Mouse (Mus musculus) cerebellum, adult 2 months (tissue): ENCODE data around the gene Msmp.

ENCODE experiments used
- CTCF ChIP-seq: fragments of 200-500 bp; IDR thresholded peaks from 2 replicates; pipeline ENCODE4 v1.5.1; 2011; ENCODE audit warnings: low read depth, mild to moderate bottlenecking, control low read depth, low read length, moderate library complexity, borderline replicate concordance; ENCODE audit not compliant: insufficient read depth
- POLR2A ChIP-seq: fragments of 200-500 bp; IDR thresholded peaks from 2 replicates; pipeline ENCODE4 v1.6.1; 2011; ENCODE audit warnings: low read length, control low read depth, borderline replicate concordance; ENCODE audit not compliant: insufficient read depth

DNA sequence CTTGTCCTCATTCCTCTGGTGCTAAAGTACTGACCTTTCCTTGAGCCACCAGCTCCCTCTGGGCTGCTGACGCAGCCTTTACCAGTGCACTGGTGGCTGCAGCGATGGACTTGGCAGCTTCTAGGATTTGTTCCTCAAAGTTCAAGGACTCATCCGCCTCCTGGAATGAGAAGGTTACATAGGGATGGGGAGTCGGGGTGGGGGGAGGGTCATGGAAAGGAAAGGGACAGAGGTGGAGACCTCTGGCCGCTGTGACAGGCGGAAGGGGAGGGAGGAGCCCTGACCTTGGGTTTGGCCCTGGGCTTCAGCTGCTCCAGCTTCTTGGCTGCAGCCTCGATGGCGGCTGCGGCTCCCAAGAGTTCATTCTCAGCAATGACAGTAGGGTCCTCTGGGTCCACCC lies 51.0 kb downstream of the Msmp start:
- no peak for TF ChIP-seq CTCF
- no peak for TF ChIP-seq POLR2A
